Mouse (Mus musculus) erythroblast, embryonic 14.5 days (primary cell): ENCODE data around the gene Ropn1l.

Source experiments
- GATA1 ChIP-seq: IDR thresholded peaks from 2 replicates; pipeline ENCODE4 v1.6.1; 2012; ENCODE audit warnings: low read length, inconsistent platforms, mixed read lengths
- TAL1 ChIP-seq: IDR thresholded peaks from 3 replicates; pipeline ENCODE4 v1.6.1; 2012; ENCODE audit warnings: low read length, inconsistent platforms, mixed read lengths

- no peak for TF ChIP-seq GATA1
- no peak for TF ChIP-seq TAL1
Measured at GRCm38 (mm10) chr15:31400974-31401373, 52.6 kb downstream of the Ropn1l start.
